Mouse (Mus musculus): ENCODE results near the gene Slc9a3. TPM values are rescaled to one million over a fixed set of nuclear protein-coding genes. Genes with fewer than 3 reads are reported as not detected.

Gene Slc9a3
- polyA plus RNA-seq, 1 experiment = 0.01 TPM

DNA sequence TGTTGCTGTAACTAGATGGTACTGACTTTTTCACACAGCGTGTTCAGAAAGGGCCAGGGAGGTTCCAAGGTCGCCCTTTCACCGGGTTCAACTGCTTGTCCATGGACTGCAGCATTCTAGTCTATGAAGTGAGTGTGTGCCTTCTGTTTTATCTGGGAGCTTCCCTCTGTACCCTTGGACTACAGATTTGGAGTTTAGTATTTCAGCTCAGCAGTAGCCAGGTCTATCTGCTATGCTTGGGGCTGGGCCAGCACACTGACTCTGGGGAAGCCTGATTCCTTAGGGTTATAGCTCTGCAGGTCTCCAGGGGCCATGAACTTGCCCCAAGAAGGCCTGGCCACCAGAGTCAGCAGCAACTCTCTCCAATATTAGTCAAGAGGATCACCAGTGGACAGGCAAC, 1.4 kb downstream of the Slc9a3 start:
- H3K36me3 ChIP-seq (ENCODE audit: control insufficient read depth, insufficient read depth) = no peaks in the 10 kb centered on the region

DNA sequence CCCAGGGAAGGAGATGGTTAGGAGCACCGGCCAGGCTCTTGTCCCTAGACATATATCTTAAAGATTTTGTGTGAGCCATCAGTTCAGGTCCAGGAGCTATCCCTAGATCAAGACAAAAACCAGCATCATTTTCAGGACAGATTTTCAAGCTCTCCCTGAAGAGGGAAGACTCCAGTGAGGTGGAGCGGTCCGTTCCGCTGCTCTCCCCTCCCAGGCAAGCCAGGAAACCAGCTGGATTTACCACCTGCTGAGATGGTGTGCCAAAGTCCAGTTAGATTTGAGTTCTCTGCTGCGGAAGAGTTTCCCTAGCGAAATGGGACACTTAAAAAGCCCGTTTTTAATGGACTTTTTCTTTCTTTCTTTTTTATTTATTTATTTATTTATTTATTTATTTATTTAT, 6.3 kb downstream of the Slc9a3 start:
- Histone ChIP-seq H3K4me2 (ENCODE audit: low read depth) (no peak overlapping the region), H3K27me3 (ENCODE audit: control insufficient read depth, insufficient read depth, insufficient read length) (peaks cover 14% of the 10 kb centered on the region), H3ac (ENCODE audit: control insufficient read depth, insufficient read length) (no peak overlapping the region), H3K4me3 (no peak overlapping the region), H3K79me2 (ENCODE audit: control insufficient read depth, insufficient read depth) (no peaks in the 10 kb centered on the region), H3K36me3 (ENCODE audit: control insufficient read depth, insufficient read depth) (no peaks in the 10 kb centered on the region)
- TF ChIP-seq MAX (IDR thresholded peaks at IDR 0.05; ENCODE audit: low read depth) (no peak), E2F4 (IDR thresholded peaks at IDR 0.05; ENCODE audit: insufficient read depth) (no peak)

More for the DNA sequence above, 1.4 kb downstream of the Slc9a3 start:
- Histone ChIP-seq H3K27me3 (ENCODE audit: control insufficient read depth, insufficient read depth, insufficient read length) (peaks cover 29% of the 10 kb centered on the region), H3K79me2 (ENCODE audit: control insufficient read depth, insufficient read depth) (no peaks in the 10 kb centered on the region), H3ac (ENCODE audit: control insufficient read depth, insufficient read length) (no peak overlapping the region), H3K4me2 (ENCODE audit: low read depth) (no peak overlapping the region), H3K4me3 (no peak overlapping the region)
- no peak for TF ChIP-seq USF1 (IDR thresholded peaks at IDR 0.05; ENCODE audit: low read depth)
- no peak for TF ChIP-seq TCF3 (IDR thresholded peaks at IDR 0.05; ENCODE audit: insufficient read length, low read depth)
- no peak for TF ChIP-seq TCF12 (IDR thresholded peaks at IDR 0.05; ENCODE audit: insufficient read depth, poor library complexity, severe bottlenecking)
- no peak for TF ChIP-seq MAX (IDR thresholded peaks at IDR 0.05; ENCODE audit: low read depth)

DNA sequence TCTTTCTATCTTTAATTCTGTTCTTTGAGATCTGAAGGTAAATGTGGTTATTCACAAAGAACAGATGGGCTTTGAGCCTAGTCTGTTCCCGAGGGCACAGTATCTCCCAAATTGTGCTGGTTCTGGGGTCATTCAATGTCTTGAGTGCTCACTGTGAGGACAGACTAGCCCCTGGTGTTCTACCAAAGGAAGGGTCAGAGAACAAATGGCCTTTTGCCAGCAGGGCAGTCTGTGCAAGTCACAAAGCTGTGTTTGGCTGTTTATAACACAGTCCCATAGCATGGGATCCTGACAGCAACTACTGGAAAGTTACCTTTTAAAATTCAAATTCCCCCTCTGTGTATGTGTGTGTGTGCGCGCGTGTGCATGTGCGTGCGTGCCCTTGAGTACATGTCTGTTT, 8.7 kb downstream of the Slc9a3 start:
- H3K4me3 ChIP-seq = no peak overlapping the region
- no peaks in the 10 kb centered on the region for H3K79me2 ChIP-seq (ENCODE audit: control insufficient read depth, insufficient read depth)
- no peak overlapping the region for H3ac ChIP-seq (ENCODE audit: control insufficient read depth, insufficient read length)
- H3K27me3 ChIP-seq (ENCODE audit: control insufficient read depth, insufficient read depth, insufficient read length) = peaks cover 9% of the 10 kb centered on the region
- H3K4me2 ChIP-seq (ENCODE audit: low read depth) = no peak overlapping the region
- no peak for TF ChIP-seq CEBPB (IDR thresholded peaks at IDR 0.05; ENCODE audit: insufficient read depth, poor library complexity, severe bottlenecking)
- H3K36me3 ChIP-seq (ENCODE audit: control insufficient read depth, insufficient read depth) = no peaks in the 10 kb centered on the region

- H3ac ChIP-seq (ENCODE audit: control insufficient read depth, insufficient read length) = no peak overlapping the region
- H3K79me2 ChIP-seq (ENCODE audit: control insufficient read depth, insufficient read depth) = no peaks in the 10 kb centered on the region
- no peaks in the 10 kb centered on the region for H3K36me3 ChIP-seq (ENCODE audit: control insufficient read depth, insufficient read depth)
- H3K4me2 ChIP-seq (ENCODE audit: low read depth) = no peak overlapping the region
- H3K27me3 ChIP-seq (ENCODE audit: control insufficient read depth, insufficient read depth, insufficient read length) = peaks cover 5% of the 10 kb centered on the region
- no peak overlapping the region for H3K4me3 ChIP-seq
- TF ChIP-seq POLR2A (IDR thresholded peaks at IDR 0.05; ENCODE audit: insufficient read length, low read depth) = no peak
Measured at GRCm38 (mm10) chr13:74138906-74139647, 17.8 kb downstream of the Slc9a3 start.

- no peaks in the 10 kb centered on the region for H3K36me3 ChIP-seq (ENCODE audit: control insufficient read depth, insufficient read depth)
- H3K4me2 ChIP-seq (ENCODE audit: low read depth) = no peak overlapping the region
- TF ChIP-seq POLR2A (IDR thresholded peaks at IDR 0.05; ENCODE audit: insufficient read length, low read depth) (no peak), SRF (IDR thresholded peaks at IDR 0.05; ENCODE audit: control insufficient read depth, insufficient read length, low read depth) (no peak), TCF3 (IDR thresholded peaks at IDR 0.05; ENCODE audit: insufficient read length, low read depth) (no peak), MAX (IDR thresholded peaks at IDR 0.05; ENCODE audit: low read depth) (no peak), TCF12 (IDR thresholded peaks at IDR 0.05; ENCODE audit: insufficient read depth, poor library complexity, severe bottlenecking) (no peak), MYOD1 (IDR thresholded peaks at IDR 0.05; ENCODE audit: control insufficient read depth in 1 of 3, insufficient read length in 2 of 3, low read depth in 2 of 3) (no peak), MYOG (IDR thresholded peaks at IDR 0.05; ENCODE audit: control insufficient read depth in 1 of 3, insufficient read depth in 1 of 3, insufficient read length in 2 of 3, low read depth in 2 of 3) (no peak), USF1 (IDR thresholded peaks at IDR 0.05; ENCODE audit: low read depth) (no peak), E2F4 (IDR thresholded peaks at IDR 0.05; ENCODE audit: insufficient read depth) (no peak), CEBPB (IDR thresholded peaks at IDR 0.05; ENCODE audit: insufficient read depth, poor library complexity, severe bottlenecking) (no peak), POLR2AphosphoS2 (IDR thresholded peaks at IDR 0.05; ENCODE audit: insufficient read length, low read depth) (no peak), REST (IDR thresholded peaks at IDR 0.05; ENCODE audit: insufficient read depth, insufficient read length) (no peak)
- H3K4me3 ChIP-seq = no peak overlapping the region
- peaks cover 5% of the 10 kb centered on the region for H3K27me3 ChIP-seq (ENCODE audit: control insufficient read depth, insufficient read depth, insufficient read length)
- no peak overlapping the region for H3ac ChIP-seq (ENCODE audit: control insufficient read depth, insufficient read length)
- H3K79me2 ChIP-seq (ENCODE audit: control insufficient read depth, insufficient read depth) = no peaks in the 10 kb centered on the region
Measured at GRCm38 (mm10) chr13:74140793-74141192, 19.5 kb downstream of the Slc9a3 start.

- no peak overlapping the region for H3ac ChIP-seq (ENCODE audit: control insufficient read depth, insufficient read length)
- no peak overlapping the region for H3K4me3 ChIP-seq
- no peak overlapping the region for H3K4me2 ChIP-seq (ENCODE audit: low read depth)
- H3K27me3 ChIP-seq (ENCODE audit: control insufficient read depth, insufficient read depth, insufficient read length) = peaks cover 5% of the 10 kb centered on the region
- no peaks in the 10 kb centered on the region for H3K79me2 ChIP-seq (ENCODE audit: control insufficient read depth, insufficient read depth)
- TF ChIP-seq POLR2AphosphoS2 (IDR thresholded peaks at IDR 0.05; ENCODE audit: insufficient read length, low read depth) = no peak
- H3K36me3 ChIP-seq (ENCODE audit: control insufficient read depth, insufficient read depth) = no peaks in the 10 kb centered on the region
Measured at GRCm38 (mm10) chr13:74143282-74143681, 22.0 kb downstream of the Slc9a3 start.

Measured in myocyte (in vitro differentiated cells).